Mouse (Mus musculus) macrophage (primary cell): ENCODE measurements around the gene Mthfs. TPM values are rescaled to one million over a fixed set of nuclear protein-coding genes. Genes with fewer than 3 reads are reported as not detected.
"Not testable (repeated sequence)": the region's sequence is repeated elsewhere in the genome, so short reads cannot be mapped to it uniquely, and the experiment has no call there.

Experiments
- H3K27ac ChIP-seq: fragments of 350-480 bp; formaldehyde crosslinking; 2 replicates; pipeline ENCODE4 v1.9.0; 2021
- H3K36me3 ChIP-seq: fragments of 350-480 bp; formaldehyde crosslinking; 2 replicates; pipeline ENCODE4 v1.9.0; 2021; ENCODE audit errors: inconsistent target
- H3K4me3 ChIP-seq: fragments of 350-480 bp; formaldehyde crosslinking; 2 replicates; pipeline ENCODE4 v1.9.0; 2021; ENCODE audit errors: inconsistent target
- H3K79me2 ChIP-seq: fragments of 350-480 bp; formaldehyde crosslinking; 2 replicates; pipeline ENCODE4 v1.9.0; 2021; ENCODE audit errors: inconsistent target
- WGBS: methylation state at CpG from one replicate; pipeline ENCODE4 v1.1.7; 2026; ENCODE audit warnings: inconsistent platforms; ENCODE audit not compliant: missing documents; 5-methylcytosine and 5-hydroxymethylcytosine counted together
- polyA plus RNA-seq: library from polyadenylated mRNA; stranded (reverse); fragments of 250-400 nt; gene quantifications from 3 replicates; pipeline ENCODE4 v1.2.4, GENCODE M21; 2018; ENCODE audit warnings: inconsistent platforms
- total RNA-seq, 78 experiments: library from RNA; depleted of rRNA; stranded (reverse); fragments of 250-400 nt; gene quantifications; 1 replicate in 9 of 78; 2 replicates in 24 of 78; 3 replicates in 43 of 78; 4 replicates in 2 of 78; pipeline ENCODE4 v1.2.4; 2018; ENCODE audit warnings: inconsistent platforms in 56 of 78

Gene Mthfs
- total RNA-seq (2018; cell fraction: chromatin; rRNA removed) = 100 to 1,000 TPM; 142 to 807 (median 391) TPM
- 100 to 1,000 TPM in 13 of 26 experiments, 10 to 100 TPM in 13; 52.2 to 162 (median 102) TPM for total RNA-seq (2018; cell fraction: cytosol; rRNA removed)
- total RNA-seq (2018; cell fraction: nucleus; rRNA removed) = 100 to 1,000 TPM in 25 of 26 experiments, 10 to 100 TPM in 1; 93.0 to 529 (median 240) TPM
- polyA plus RNA-seq = 92.9 to 115 TPM (median 109 TPM) in 3 replicates

DNA sequence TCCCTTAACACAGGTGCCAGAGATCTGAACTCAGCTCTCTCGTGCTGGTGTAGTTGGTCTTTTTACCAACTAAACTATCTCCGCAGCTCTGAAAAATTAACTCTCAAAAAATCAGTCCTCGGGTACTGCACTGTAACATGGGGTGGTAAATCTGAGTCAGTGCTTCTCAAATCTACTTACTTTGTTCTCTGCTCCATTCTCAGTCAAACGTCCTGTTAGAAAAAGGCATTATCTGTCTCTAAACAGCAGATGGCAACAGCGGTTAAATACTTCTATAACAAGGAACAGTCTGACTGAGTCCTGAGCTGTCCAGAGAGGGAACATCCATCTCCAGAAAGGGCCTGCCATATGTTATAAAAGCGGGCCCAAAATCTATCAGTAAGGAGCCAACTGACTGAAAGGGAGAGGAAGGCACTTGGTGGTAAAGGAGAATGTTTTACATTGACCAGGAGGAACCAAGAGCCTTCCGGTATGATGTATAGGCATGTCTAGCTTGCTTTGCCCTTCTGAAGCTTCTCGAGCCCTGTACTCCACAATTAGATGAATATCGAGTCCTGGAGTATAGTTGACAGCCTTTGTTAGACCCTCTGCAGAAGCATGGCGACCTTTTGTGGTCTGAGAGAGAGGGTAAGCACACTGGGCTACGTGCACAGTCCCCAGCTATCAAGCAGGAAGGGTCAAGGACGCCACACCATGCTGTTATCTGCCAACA lies at the start of gene Mthfs:
Mthfs (plus strand) TSS at position 324 of the 712 bp plus-strand sequence.
- WGBS = 46% methylated on average over 5 of the region's 12 CpGs

DNA sequence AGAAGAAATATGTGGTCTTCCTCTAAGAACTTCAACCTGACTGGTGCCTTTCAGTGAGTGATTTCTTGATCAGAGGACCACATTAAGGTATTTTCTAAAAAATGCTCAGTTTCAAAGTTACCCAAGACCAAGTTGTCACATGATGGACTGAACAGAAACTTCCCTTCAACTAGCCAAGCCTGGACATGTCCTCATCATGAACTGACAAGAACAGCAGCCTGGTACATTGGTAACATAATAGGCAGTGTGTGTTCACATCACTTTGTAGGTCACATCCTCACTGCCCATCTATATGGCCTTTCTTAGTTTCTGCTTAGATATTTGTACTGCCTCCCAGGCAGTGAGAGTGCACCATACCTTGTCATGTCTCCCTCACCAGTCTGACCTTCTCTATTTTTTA lies 37.9 kb upstream of the Mthfs start:
- not testable (repeated sequence) for H3K36me3 ChIP-seq, H3K27ac ChIP-seq, H3K79me2 ChIP-seq, H3K4me3 ChIP-seq

More for the DNA sequence above, at the start of gene Mthfs:
- Histone ChIP-seq H3K4me3 (peak within 1 kb of the TSS; percentile 36), H3K79me2 (peaks cover 35% of the 10 kb centered on the region; the same call in 1 of the 2 replicates), H3K27ac (peak within 1 kb of the TSS; percentile 81)
- not testable (repeated sequence) for H3K36me3 ChIP-seq

DNA sequence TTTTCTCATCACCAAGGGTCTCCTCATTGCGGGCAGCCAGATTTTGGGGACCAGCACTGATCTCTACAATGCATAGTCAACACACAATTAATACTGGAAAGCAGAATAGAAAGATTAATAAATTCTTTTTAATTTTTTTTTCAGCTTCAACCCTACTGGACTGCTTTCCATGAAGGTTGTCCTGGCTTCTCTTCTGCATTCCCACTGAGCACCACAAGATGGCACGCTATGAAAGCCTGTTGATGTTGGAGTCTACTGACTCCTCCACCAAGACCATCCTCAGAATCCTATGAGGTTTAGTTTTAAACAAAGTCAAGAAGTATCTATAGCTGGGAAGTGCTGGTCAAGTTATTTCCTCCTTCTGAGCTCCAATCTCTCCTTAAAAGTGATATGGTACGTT lies 31.6 kb upstream of the Mthfs start:
- not testable (repeated sequence) for H3K36me3 ChIP-seq, H3K79me2 ChIP-seq, H3K4me3 ChIP-seq, H3K27ac ChIP-seq
- WGBS = 19% methylated on average over 2 of the region's 3 CpGs

- not testable (repeated sequence) for H3K79me2 ChIP-seq, H3K4me3 ChIP-seq, H3K27ac ChIP-seq, H3K36me3 ChIP-seq
- no CpG with 5 or more reads among the region's 4 CpGs for WGBS
Observed at GRCm38 (mm10) chr9:89179469-89179868, 31.0 kb upstream of the Mthfs start.

- H3K27ac ChIP-seq, H3K4me3 ChIP-seq, H3K79me2 ChIP-seq, H3K36me3 ChIP-seq: not testable (repeated sequence)
- 90% methylated on average over 15 of the region's 15 CpGs for WGBS
Observed at GRCm38 (mm10) chr9:89187006-89187405, 23.5 kb upstream of the Mthfs start.

GRCm38 (mm10) chr9:89195483-89195882 lies 15.0 kb upstream of the Mthfs start:
- H3K79me2 ChIP-seq, H3K27ac ChIP-seq, H3K36me3 ChIP-seq, H3K4me3 ChIP-seq: not testable (repeated sequence)

DNA sequence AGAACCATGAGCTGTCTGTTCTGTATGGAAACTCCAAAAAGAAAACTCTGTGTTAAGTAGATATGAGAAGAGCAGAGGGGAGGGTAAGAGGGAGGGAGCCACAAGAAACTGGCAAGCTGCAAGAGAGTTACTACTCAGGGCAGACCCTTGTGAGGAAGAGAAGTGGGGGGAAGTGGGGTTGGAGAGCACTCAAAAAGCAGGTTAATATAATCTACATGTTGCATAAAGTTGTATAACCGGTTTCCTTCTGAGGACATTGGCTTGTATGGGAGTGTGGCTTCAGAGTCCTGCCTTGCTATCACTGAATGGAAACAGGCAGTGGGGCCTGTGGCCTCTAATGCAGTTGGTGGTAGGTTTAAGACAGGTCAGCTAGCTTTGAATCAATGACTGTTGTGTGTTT lies 13.0 kb upstream of the Mthfs start:
- peaks cover 19% of the 10 kb centered on the region; the same call in 1 of the 2 replicates for H3K79me2 ChIP-seq
- not testable (repeated sequence) for H3K27ac ChIP-seq, H3K36me3 ChIP-seq, H3K4me3 ChIP-seq
- no CpG with 5 or more reads among the region's 1 CpGs for WGBS

GRCm38 (mm10) chr9:89198349-89198748 lies 12.1 kb upstream of the Mthfs start:
- H3K27ac ChIP-seq, H3K36me3 ChIP-seq, H3K4me3 ChIP-seq: not testable (repeated sequence)
- WGBS = 63% methylated on average over 3 of the region's 3 CpGs
- peaks cover 25% of the 10 kb centered on the region; the same call in 1 of the 2 replicates for H3K79me2 ChIP-seq

DNA sequence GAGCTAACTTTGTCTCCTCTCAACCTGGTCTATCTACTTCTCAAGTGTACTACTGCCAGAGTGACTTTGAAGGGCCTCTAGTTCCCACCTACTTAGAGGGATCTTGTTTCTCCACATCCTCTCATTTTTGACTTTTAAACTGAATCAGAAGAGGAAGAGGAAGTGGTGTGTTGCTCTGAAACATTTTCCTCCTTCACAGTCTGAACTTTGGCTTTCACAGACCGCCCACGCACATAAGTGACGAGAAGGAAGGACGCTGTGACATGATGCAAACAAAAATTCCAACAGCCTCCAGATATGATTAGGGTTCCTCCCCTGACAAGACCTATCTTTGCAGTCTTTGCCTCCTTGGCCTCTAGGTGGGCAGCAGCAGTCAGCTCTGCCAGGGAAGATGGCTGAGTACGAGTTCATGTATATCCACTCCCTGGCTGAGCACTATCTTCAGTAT lies 11.5 kb upstream of the Mthfs start, which contains the start of the genes Bcl2a1b and Gm29094:
Bcl2a1b (plus strand) TSS at position 241 of the 448 bp plus-strand sequence.
Gm29094 (plus strand) TSS at position 411 of the 448 bp plus-strand sequence.
- H3K4me3 ChIP-seq = peak within 1 kb of the TSS; percentile 12; the same call in 1 of the 2 replicates
- H3K79me2 ChIP-seq = peaks cover 31% of the 10 kb centered on the region; the same call in 1 of the 2 replicates
- H3K36me3 ChIP-seq = not testable (repeated sequence)
- H3K27ac ChIP-seq = peak within 1 kb of the TSS; percentile 51
- 90% methylated on average over 1 of the region's 5 CpGs for WGBS

DNA sequence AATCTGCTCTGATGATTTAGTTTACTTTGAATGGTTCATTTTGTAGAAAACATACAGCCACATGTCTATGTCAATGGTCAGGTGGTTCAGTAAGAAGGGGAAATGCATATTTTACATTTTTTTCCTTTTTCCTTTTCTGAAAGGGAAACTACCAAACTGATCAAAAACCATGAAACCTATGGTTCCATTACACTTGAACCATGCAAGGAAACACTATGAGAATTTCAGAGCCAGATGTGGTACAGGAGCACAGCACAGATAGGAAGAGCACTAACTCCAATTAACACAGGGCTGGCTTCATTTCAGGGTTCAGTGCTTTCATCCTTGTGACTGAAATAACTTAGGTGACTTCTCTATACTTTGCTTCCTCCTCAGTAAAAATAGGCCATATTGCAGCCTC lies 8.2 kb upstream of the Mthfs start:
- H3K4me3 ChIP-seq = not testable (repeated sequence)

DNA sequence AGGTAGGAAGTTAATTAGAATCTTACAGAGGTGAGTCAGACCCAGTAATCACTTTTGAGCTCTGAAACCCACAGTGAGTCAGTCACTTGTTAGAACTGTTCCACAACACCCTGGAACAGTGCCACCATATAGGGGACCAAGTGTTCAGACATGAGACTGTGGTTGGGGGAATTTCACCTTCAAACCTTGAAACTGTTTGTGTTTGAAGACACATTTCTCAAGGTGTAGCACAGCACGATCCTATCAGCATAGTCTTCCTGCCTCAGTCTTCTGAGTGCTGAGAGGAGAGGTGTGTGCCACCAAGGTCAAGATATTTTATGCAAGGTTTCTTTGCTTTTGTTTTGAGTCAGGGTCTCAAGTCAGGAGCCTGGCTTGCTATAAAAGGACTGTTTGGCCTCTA lies 1.5 kb upstream of the Mthfs start:
- 100% methylated on average over 1 of the region's 1 CpGs for WGBS
- H3K79me2 ChIP-seq = peaks cover 31% of the 10 kb centered on the region; the same call in 1 of the 2 replicates
- H3K27ac ChIP-seq, H3K36me3 ChIP-seq, H3K4me3 ChIP-seq: not testable (repeated sequence)

More for the DNA sequence above, 8.2 kb upstream of the Mthfs start:
- H3K79me2 ChIP-seq = peaks cover 51% of the 10 kb centered on the region; the same call in 1 of the 2 replicates
- H3K27ac ChIP-seq = 0 out of 2 replicates have a peak overlapping the region, but pooled peaks have one; percentile 5
- H3K36me3 ChIP-seq = not testable (repeated sequence)

DNA sequence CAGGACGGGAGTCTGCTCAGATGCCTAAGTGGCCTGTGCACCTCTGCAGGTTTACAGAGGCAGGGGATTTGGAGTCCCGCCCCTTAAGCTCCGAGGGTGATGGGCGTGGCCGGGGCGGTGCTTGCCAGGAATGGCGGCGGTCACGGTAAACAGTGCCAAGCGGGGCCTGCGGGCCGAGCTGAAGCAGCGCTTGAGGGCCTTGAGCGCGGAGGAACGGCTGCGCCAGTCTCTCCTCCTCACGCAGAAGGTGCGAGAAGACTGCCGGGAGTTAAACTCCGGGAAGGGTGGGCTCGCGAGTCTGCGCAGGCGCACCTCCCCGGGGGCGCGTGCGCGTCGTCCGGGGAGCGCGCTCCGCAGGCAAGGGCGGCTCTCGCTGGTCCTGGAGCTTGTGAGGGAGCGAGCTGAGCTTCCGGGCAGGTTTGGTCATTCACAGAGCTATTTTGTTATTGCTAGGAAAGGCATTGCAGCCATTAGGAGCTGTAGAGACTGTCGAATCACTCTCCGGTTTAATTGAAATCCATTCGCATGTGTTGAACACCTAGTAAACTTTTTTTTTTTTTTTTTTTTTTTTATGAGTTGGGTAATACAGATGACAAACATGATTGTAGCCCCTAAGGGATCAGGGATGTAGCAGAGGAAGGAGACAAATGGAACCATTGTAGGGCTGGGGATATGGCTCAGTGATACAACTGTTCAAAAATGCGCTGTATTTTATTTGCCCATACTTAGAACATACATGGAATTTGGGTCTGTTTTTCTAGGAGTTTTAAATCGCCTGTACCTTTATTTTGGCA lies 786 bp downstream of the Mthfs start:
- not testable (repeated sequence) for H3K36me3 ChIP-seq
- peaks cover 35% of the 10 kb centered on the region; the same call in 1 of the 2 replicates for H3K79me2 ChIP-seq
- peak overlapping the region; percentile 36 for H3K4me3 ChIP-seq
- peak overlapping the region; percentile 81 for H3K27ac ChIP-seq
- WGBS = 21% methylated on average over 2 of the region's 44 CpGs

GRCm38 (mm10) chr9:89212428-89212827 lies 2.0 kb downstream of the Mthfs start:
- H3K27ac ChIP-seq = peak overlapping the region; percentile 81
- peaks cover 42% of the 10 kb centered on the region; the same call in 1 of the 2 replicates for H3K79me2 ChIP-seq
- H3K4me3 ChIP-seq, H3K36me3 ChIP-seq: not testable (repeated sequence)
- no CpG with 5 or more reads among the region's 1 CpGs for WGBS

DNA sequence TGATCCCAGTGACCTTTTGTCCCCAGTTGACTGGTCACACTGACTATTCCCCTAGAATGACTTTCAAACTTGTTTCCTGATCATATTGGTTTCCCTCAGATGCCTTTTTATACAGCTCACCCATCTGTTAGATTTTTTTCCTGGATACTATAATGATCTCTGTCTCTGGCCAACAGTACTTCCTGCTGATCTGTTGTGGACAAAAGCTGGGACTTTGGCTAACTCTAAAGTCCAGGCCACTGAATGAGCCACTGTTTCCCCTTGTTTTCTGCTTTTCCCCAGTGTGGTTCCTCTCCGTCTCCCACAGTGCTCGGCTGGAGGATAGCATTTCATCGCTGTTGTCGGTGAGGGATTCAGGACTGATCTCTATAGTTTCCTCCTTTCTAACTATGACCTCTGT lies 7.7 kb downstream of the Mthfs start:
- H3K27ac ChIP-seq, H3K4me3 ChIP-seq, H3K36me3 ChIP-seq: not testable (repeated sequence)
- H3K79me2 ChIP-seq = peaks cover 66% of the 10 kb centered on the region; the same call in 1 of the 2 replicates
- WGBS = 96% methylated on average over 4 of the region's 4 CpGs
